Mouse (Mus musculus) stomach, postnatal 0 days (tissue): ENCODE data around the gene Rps6ka1. TPM values are rescaled to one million over a fixed set of nuclear protein-coding genes. Genes with fewer than 3 reads are reported as not detected.

ENCODE experiments used
- ATAC-seq: fragments of 200-750 bp; cut with Nextera tagmentation; 2 replicates; pipeline ENCODE4 v1.8.0; 2017; ENCODE audit not compliant: low FRiP score, low TSS enrichment
- DNase-seq: peaks from one replicate; pipeline ENCODE4 v3.0.0-alpha.2; 2016; ENCODE audit warnings: low spot score
- H3K27ac ChIP-seq: fragments of 300-500 bp; sonication (generic); replicated peaks from 2 replicates; pipeline ENCODE4 v1.5.1; 2014; ENCODE audit warnings: mild to moderate bottlenecking, control low read depth
- H3K27me3 ChIP-seq: fragments of 300-500 bp; sonication (generic); 2 replicates; pipeline ENCODE4 v1.6.1; 2014; ENCODE audit warnings: low read length; ENCODE audit not compliant: control insufficient read depth, insufficient read depth
- H3K36me3 ChIP-seq: fragments of 300-500 bp; sonication (generic); 2 replicates; pipeline ENCODE4 v1.6.1; 2014; ENCODE audit warnings: low read length, mixed read lengths; ENCODE audit not compliant: control insufficient read depth, insufficient read depth
- H3K4me1 ChIP-seq: fragments of 300-500 bp; sonication (generic); replicated peaks from 2 replicates; pipeline ENCODE4 v1.6.1; 2014; ENCODE audit warnings: antibody characterized with exemption; ENCODE audit not compliant: control insufficient read depth, insufficient read depth
- H3K4me2 ChIP-seq: fragments of 300-500 bp; sonication (generic); replicated peaks from 2 replicates; pipeline ENCODE4 v1.6.1; 2014; ENCODE audit warnings: low read depth, mild to moderate bottlenecking, control low read depth, moderate library complexity
- H3K4me3 ChIP-seq: fragments of 300-500 bp; sonication (generic); 2 replicates; pipeline ENCODE4 v1.5.1; 2014; ENCODE audit warnings: low read depth, low read length, control low read depth
- H3K9ac ChIP-seq: fragments of 300-500 bp; sonication (generic); 2 replicates; pipeline ENCODE4 v1.6.1; 2014; ENCODE audit warnings: mild to moderate bottlenecking, low read length, control low read depth, mixed read lengths
- H3K9me3 ChIP-seq: fragments of 300-500 bp; sonication (generic); 2 replicates; pipeline ENCODE4 v1.6.1; 2016; ENCODE audit warnings: low read length; ENCODE audit not compliant: control insufficient read depth
- CTCF ChIP-seq: IDR thresholded peaks from 2 replicates; pipeline ENCODE4 v1.5.1; 2016; ENCODE audit warnings: antibody characterized with exemption, low read depth, mild to moderate bottlenecking, moderate library complexity
- EP300 ChIP-seq: optimal IDR thresholded peaks from 2 replicates; pipeline ENCODE3; 2016; ENCODE audit warnings: antibody characterized with exemption
- WGBS: fragments of 180-500 bp; shearing (Covaris S2); extraction: QIAGEN DNeasy Blood & Tissue Kit; methylation state at CpG from one replicate; pipeline ENCODE4 v1.1.7; 2014; 5-methylcytosine and 5-hydroxymethylcytosine counted together
- polyA plus RNA-seq: library from polyadenylated mRNA; unstranded; fragments of >200 nt; fragmentation: Nextera tagmentation; extraction: Ambion mirVana; gene quantifications from 2 replicates; pipeline ENCODE4 v1.2.1, GENCODE M21; 2015

Gene Rps6ka1
- polyA plus RNA-seq, result 45.5 and 46.0 TPM in 2 replicates

DNA sequence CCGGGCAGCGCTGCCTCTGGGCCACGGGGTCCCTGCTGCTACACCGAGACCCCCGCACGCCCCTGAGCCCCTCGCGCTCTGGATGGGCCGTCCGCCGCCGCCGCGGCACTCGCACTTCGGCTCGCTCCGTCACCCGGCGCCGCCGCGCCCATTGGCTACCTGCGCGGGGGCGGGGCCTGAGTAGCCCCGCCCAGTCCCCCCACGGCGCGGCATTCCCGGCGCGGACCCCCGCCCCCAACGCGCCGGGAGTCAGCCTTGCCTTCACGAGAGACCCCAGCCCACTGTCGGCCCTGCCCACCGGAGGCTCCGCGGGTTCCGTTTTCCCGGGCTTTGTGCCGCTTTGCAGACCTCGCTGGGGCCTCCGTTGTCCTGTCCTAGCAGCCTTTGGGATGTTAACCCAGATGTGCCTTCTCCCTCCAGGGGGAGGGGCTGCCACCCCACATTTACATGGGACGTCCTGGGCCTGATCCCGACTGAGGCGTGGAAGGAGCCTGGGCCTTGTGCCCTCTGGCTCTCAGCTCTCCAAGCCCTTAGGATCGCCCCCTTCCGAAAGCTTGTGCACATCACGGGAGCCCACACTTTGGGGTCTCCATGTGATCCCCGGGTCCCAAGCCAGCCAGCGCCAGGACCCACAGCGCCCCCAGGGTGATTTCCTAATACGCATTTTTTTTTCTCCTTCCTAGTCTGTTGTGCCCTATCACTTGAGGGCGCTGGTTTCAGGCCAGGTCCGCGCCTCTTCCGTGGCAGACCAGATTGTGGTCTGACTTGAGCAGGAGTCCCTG lies at the start of gene Rps6ka1:
Gene Rps6ka1, minus strand, starts transcription at position 126 of the 782 bp plus-strand sequence.
- Histone ChIP-seq H3K9me3 (no peaks in the 10 kb centered on the region), H3K4me2 (peak within 1 kb of the TSS; percentile 95), H3K4me1 (no peaks in the 10 kb centered on the region; the same call in 1 of the 2 replicates), H3K27me3 (no peaks in the 10 kb centered on the region), H3K36me3 (no peaks in the 10 kb centered on the region), H3K4me3 (peak within 1 kb of the TSS; percentile 83), H3K9ac (peak within 1 kb of the TSS; percentile 87), H3K27ac (peak within 1 kb of the TSS; percentile 91)
- under 1% methylated on average over 30 of the region's 61 CpGs for WGBS
- ATAC-seq, result peak; percentile 79
- DNase-seq, result peak; percentile 86
- TF ChIP-seq CTCF (peak; percentile 70), EP300 (no peak)

DNA sequence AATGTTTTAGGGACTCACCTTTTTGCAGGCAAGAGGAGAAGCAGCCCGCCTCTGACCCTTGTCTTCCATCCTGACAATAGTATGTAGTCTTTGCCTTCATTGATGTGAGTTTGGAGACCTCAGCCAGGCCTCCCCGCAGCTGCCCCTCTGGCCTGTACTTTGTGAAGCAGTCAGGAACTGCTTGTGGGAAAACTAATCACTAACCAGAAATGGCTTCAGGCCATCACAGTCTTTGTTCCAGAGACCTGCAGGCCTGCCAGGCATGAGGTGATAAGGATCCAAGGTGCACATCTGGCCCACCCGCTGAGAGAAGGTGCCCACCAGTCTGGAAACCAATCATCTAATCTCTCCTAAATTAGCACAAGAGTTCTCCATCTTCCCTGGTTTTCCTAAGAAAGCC lies 44.2 kb upstream of the Rps6ka1 start:
- H3K4me1 ChIP-seq, result no peaks in the 10 kb centered on the region
- no peak overlapping the region for H3K4me2 ChIP-seq
- no peak for DNase-seq
- H3K9me3 ChIP-seq, result no peaks in the 10 kb centered on the region
- 82% methylated on average over 3 of the region's 3 CpGs for WGBS
- TF ChIP-seq CTCF (no peak), EP300 (no peak)
- H3K36me3 ChIP-seq, result no peaks in the 10 kb centered on the region
- no peak overlapping the region for H3K9ac ChIP-seq
- H3K4me3 ChIP-seq, result no peak overlapping the region
- ATAC-seq, result 0 out of 2 replicates have a peak, but pooled peaks have one; percentile 6
- H3K27me3 ChIP-seq, result no peaks in the 10 kb centered on the region
- no peak overlapping the region for H3K27ac ChIP-seq

DNA sequence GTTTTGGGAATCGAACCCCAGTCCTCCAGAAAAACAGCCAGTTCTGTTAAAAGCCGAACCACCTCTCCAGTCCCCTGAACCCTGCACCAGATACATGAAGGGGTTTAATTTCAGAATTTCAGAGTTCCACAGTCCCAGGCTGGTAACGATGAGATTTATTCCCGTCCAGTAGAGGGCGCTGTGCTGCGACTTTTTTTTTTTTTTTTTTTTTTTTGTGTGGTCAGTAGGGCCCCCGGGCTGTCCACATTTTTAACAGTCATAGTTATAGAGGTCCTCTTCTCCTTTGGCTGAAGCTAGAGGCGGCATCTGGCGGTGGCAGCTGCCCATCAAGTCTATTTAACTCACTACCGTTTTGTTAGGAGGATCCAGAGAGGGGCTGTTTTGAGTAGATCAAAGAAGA lies 43.8 kb upstream of the Rps6ka1 start:
- no peaks in the 10 kb centered on the region for H3K36me3 ChIP-seq
- H3K4me2 ChIP-seq, result no peak overlapping the region
- no peak overlapping the region for H3K9ac ChIP-seq
- WGBS, result 18% methylated on average over 10 of the region's 10 CpGs
- TF ChIP-seq EP300 (no peak), CTCF (peak; percentile 75)
- no peaks in the 10 kb centered on the region for H3K27me3 ChIP-seq
- H3K9me3 ChIP-seq, result no peaks in the 10 kb centered on the region
- no peak overlapping the region for H3K4me3 ChIP-seq
- ATAC-seq (0 out of 2 replicates have a peak, but pooled peaks have one; percentile 15), DNase-seq (no peak)
- H3K4me1 ChIP-seq, result no peaks in the 10 kb centered on the region
- H3K27ac ChIP-seq, result no peak overlapping the region

DNA sequence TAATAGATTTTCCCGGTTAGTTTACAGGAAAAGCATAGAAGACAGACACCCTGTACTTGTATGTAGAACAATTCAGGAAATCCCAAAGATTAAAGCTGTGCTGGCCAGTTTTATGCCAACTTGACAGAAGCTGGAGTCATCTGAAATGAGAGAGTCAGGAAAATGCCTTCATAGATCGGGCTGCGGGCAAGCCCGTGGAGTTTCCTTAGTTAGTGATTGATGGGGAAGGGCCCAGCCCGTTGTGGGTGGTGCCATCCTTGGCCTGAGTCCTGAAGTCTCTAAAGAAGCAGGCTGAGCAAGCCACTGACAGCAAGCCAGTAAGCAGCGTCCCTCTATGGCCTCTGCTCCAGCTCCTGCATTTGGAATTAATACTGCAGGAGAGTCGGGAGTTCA lies 41.7 kb upstream of the Rps6ka1 start:
- H3K36me3 ChIP-seq, result no peaks in the 10 kb centered on the region
- H3K9me3 ChIP-seq, result no peaks in the 10 kb centered on the region
- no peak overlapping the region for H3K27ac ChIP-seq
- TF ChIP-seq CTCF, result no peak
- TF ChIP-seq EP300, result no peak
- DNase-seq (peak; percentile 30), ATAC-seq (no peak)
- H3K4me1 ChIP-seq, result no peaks in the 10 kb centered on the region
- WGBS, result 8% methylated on average over 7 of the region's 7 CpGs
- no peak overlapping the region for H3K4me3 ChIP-seq
- H3K27me3 ChIP-seq, result no peaks in the 10 kb centered on the region
- no peak overlapping the region for H3K9ac ChIP-seq
- no peak overlapping the region for H3K4me2 ChIP-seq

DNA sequence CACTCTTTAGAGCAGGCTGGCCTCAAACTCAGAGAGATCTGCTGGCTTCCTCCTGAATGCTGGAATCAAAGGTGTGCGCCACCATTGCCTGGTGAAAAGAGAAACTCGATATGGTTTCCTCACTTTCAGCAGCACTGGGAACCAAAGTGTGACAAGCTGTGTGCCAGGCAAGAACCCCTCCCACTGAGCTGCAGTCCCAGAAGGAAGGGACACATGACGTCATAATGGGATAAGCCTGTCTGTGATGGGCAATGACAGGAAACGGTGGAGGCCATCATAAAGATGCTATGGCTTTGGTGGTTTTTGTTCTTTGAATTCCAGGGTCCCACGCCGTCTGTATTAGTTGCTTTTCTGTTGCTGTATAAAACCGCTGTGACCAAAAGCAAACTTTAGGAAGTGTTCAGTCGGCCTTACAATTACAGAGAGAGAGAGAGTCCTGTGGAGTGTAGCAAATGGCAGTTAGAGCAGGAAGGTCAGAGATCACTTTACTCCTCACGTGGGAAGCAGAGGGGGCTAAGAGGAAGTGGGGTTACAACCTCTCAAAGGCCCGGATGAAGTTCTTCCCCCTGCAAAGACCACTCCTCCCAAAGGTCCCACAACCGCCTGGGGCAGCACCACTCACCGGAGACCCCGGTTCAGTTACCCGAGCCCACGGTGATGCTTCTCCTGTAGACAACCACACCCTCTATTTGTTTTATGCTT lies 41.1 kb upstream of the Rps6ka1 start:
- no peaks in the 10 kb centered on the region for H3K9me3 ChIP-seq
- WGBS, result 37% methylated on average over 15 of the region's 15 CpGs
- no peak overlapping the region for H3K9ac ChIP-seq
- ATAC-seq, result no peak
- no peaks in the 10 kb centered on the region for H3K27me3 ChIP-seq
- no peak for DNase-seq
- H3K4me3 ChIP-seq, result no peak overlapping the region
- no peak for TF ChIP-seq EP300
- no peak for TF ChIP-seq CTCF
- H3K4me1 ChIP-seq, result no peaks in the 10 kb centered on the region
- no peak overlapping the region for H3K27ac ChIP-seq
- no peaks in the 10 kb centered on the region for H3K36me3 ChIP-seq
- no peak overlapping the region for H3K4me2 ChIP-seq

DNA sequence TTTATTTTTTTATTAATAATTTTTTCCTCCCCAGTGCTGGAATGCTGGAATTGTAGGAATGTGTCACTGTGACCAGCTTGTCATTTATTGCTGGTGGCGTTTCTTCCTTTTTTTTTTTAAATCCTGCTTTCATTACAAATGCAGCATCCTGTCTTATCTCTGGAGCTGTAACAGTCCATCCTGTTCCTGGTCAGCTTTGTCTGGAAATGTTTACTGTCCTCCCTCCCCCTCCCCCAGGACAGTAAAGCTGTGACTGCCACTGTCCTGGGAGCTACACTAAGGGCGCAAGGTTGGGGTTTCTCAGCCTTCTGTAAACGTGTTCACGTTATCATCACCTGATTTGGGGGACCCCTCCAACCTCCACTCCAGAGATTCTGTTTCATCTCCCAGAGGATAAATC lies 37.6 kb upstream of the Rps6ka1 start:
- 71% methylated on average over 4 of the region's 4 CpGs for WGBS
- H3K4me3 ChIP-seq, result no peak overlapping the region
- DNase-seq (no peak), ATAC-seq (no peak)
- H3K27me3 ChIP-seq, result no peaks in the 10 kb centered on the region
- no peaks in the 10 kb centered on the region for H3K36me3 ChIP-seq
- TF ChIP-seq EP300 (no peak), CTCF (no peak)
- no peak overlapping the region for H3K4me2 ChIP-seq
- no peak overlapping the region for H3K9ac ChIP-seq
- H3K4me1 ChIP-seq, result no peaks in the 10 kb centered on the region
- no peak overlapping the region for H3K27ac ChIP-seq
- H3K9me3 ChIP-seq, result no peaks in the 10 kb centered on the region
